Mouse (Mus musculus) liver, embryonic 14.5 days (tissue): ENCODE measurements around the gene Dcakd.

Experiments used
- CTCF ChIP-seq: IDR thresholded peaks from 2 replicates; pipeline ENCODE4 v1.5.1; 2016; ENCODE audit warnings: antibody characterized with exemption, low read depth, control low read depth
- EP300 ChIP-seq: IDR thresholded peaks from 2 replicates; pipeline ENCODE4 v1.6.1; 2016; ENCODE audit warnings: antibody characterized with exemption, low read depth

DNA sequence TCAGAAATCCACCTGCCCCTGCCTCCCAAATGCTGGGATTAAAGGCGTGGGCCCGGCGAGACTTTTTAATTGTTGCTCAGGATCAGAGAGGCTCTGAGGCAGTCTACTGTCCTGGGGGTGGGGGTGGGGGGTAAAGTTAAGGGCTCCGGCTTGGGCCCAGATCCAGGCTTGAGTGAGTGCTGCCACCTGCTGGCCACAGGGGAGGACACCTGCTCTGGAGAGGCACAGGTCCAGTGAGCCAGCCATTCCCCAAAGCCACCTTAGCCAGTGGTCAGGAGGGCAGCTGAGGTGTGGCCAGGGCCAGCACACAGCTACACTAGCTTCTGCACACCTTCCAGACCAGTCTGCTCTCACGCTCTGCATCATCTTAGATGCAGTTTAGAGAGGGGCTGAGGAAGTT, 35.2 kb downstream of the Dcakd start:
- no peak for TF ChIP-seq EP300
- peak; percentile 93 for TF ChIP-seq CTCF
